Mouse (Mus musculus) neural tube, embryonic 13.5 days (tissue): ENCODE results near the gene Gm6871. TPM values are rescaled to one million over a fixed set of nuclear protein-coding genes. Genes with fewer than 3 reads are reported as not detected.
A peak's percentile ranks its signal among the peaks of the same experiment; 100 is the strongest.
"Not testable (repeated sequence)": the region's sequence is repeated elsewhere in the genome, so short reads cannot be mapped to it uniquely, and the experiment has no call there.

Experiments
- ATAC-seq: fragments of 200-750 bp; cut with Nextera tagmentation; 2 replicates; pipeline ENCODE4 v1.8.0; 2017; ENCODE audit warnings: low read depth, mild to moderate bottlenecking, moderate TSS enrichment, moderate library complexity
- H3K27ac ChIP-seq: fragments of 300-500 bp; sonication (generic); replicated peaks from 2 replicates; pipeline ENCODE4 v1.5.1; 2015; ENCODE audit warnings: moderate library complexity, mild to moderate bottlenecking, inconsistent platforms
- H3K27me3 ChIP-seq: fragments of 300-500 bp; sonication (generic); 2 replicates; pipeline ENCODE4 v1.6.1; 2015; ENCODE audit warnings: mild to moderate bottlenecking, inconsistent platforms
- H3K36me3 ChIP-seq: fragments of 300-500 bp; sonication (generic); 2 replicates; pipeline ENCODE4 v1.6.1; 2015; ENCODE audit warnings: mild to moderate bottlenecking, inconsistent platforms
- H3K4me1 ChIP-seq: fragments of 300-500 bp; sonication (generic); replicated peaks from 2 replicates; pipeline ENCODE4 v1.6.1; 2015; ENCODE audit warnings: inconsistent platforms
- H3K4me2 ChIP-seq: fragments of 300-500 bp; sonication (generic); 2 replicates; pipeline ENCODE4 v1.6.1; 2015; ENCODE audit warnings: inconsistent platforms, mild to moderate bottlenecking, moderate library complexity
- H3K4me3 ChIP-seq: fragments of 300-500 bp; sonication (generic); 2 replicates; pipeline ENCODE4 v1.5.1; 2015; ENCODE audit warnings: mild to moderate bottlenecking, inconsistent platforms
- H3K9ac ChIP-seq: fragments of 300-500 bp; sonication (generic); 2 replicates; pipeline ENCODE4 v1.6.1; 2015; ENCODE audit warnings: moderate library complexity, mild to moderate bottlenecking, inconsistent platforms
- H3K9me3 ChIP-seq: fragments of 300-500 bp; sonication (generic); 2 replicates; pipeline ENCODE4 v1.6.1; 2016; ENCODE audit warnings: inconsistent platforms
- WGBS: fragments of 180-500 bp; shearing (Covaris S2); methylation state at CpG from one replicate; pipeline ENCODE4 v1.1.7; 2015; 5-methylcytosine and 5-hydroxymethylcytosine counted together
- polyA plus RNA-seq: library from polyadenylated mRNA; unstranded; fragments of >200 nt; fragmentation: Nextera tagmentation; extraction: Ambion mirVana; gene quantifications from 2 replicates; pipeline ENCODE4 v1.2.1, GENCODE M21; 2015

Gm6871 gene
- polyA plus RNA-seq: not detected in 2 replicates

DNA sequence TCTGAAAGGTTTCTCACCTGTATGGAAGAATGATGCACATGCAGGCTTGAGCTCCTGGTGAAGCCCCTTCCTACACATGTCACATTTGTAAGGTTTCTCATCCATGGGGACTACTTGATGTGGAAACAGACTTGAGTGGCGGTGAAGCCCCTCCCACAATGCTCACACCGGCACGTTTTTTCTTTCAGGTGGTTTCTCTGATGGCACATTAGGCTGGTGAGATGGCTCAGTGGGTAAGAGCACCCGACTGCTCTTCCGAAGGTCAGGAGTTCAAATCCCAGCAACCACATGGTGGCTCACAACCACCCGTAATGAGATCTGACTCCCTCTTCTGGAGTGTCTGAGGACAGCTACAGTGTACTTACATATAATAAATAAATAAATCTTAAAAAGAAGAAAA lies at the start of gene Gm6871:
Gm6871 (minus strand) TSS at position 101 of the 400 bp plus-strand sequence.
- not testable (repeated sequence) for H3K4me1 ChIP-seq, ATAC-seq, H3K4me3 ChIP-seq, H3K27ac ChIP-seq, H3K4me2 ChIP-seq, H3K9ac ChIP-seq, H3K36me3 ChIP-seq, H3K27me3 ChIP-seq
- peaks cover 20% of the 10 kb centered on the region; the same call in 1 of the 2 replicates for H3K9me3 ChIP-seq
- 90% methylated on average over 6 of the region's 6 CpGs for WGBS

DNA sequence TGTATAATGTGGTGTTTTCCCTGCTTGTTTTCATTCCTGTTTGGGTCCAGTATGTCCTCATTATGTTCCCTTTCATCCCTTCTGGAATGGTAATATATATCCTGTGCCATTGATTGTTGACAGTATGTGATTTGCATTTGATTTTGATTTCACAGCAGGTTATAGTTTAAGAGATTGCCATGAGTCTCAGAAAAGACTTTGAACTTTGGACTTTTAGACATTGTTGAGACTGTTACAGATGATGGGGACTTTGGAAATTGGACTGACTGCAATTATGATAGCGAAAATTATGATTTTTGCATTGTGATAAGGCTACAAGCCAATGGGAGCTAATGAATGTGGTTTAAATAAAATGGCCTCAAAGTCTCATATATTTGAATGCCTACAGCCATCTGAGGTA lies 42.8 kb upstream of the Gm6871 start:
- peaks cover 54% of the 10 kb centered on the region for H3K36me3 ChIP-seq
- not testable (repeated sequence) for H3K4me3 ChIP-seq, H3K27me3 ChIP-seq, ATAC-seq, H3K4me1 ChIP-seq, H3K9me3 ChIP-seq, H3K9ac ChIP-seq, H3K27ac ChIP-seq, H3K4me2 ChIP-seq
- 98% methylated on average over 1 of the region's 1 CpGs for WGBS

DNA sequence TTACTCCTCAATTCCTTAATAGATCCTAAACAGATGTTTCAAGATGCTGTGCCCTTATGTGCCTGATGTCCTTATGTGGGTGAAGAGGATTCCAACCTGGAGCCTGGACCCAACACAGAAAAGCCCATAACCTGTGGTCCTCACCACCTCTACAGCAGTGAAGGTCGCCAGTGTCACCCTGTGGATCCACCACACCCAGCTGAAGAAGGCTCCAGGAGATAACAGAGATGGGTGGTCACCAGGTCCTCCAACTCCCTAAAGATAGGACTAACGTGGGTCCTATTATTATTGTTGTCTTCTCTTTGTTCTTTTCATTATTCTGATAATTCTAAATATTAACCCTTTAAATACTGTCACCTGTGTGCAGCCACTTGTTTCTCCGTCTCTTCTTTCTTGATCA lies 38.2 kb upstream of the Gm6871 start:
- no peaks in the 10 kb centered on the region for H3K27me3 ChIP-seq
- H3K9me3 ChIP-seq: no peaks in the 10 kb centered on the region
- H3K36me3 ChIP-seq: peaks cover 49% of the 10 kb centered on the region
- H3K4me3 ChIP-seq: no peak overlapping the region
- H3K27ac ChIP-seq: no peak overlapping the region
- WGBS: 87% methylated on average over 3 of the region's 3 CpGs
- no peak overlapping the region for H3K9ac ChIP-seq
- H3K4me2 ChIP-seq: no peak overlapping the region
- no peaks in the 10 kb centered on the region for H3K4me1 ChIP-seq
- ATAC-seq: no peak

DNA sequence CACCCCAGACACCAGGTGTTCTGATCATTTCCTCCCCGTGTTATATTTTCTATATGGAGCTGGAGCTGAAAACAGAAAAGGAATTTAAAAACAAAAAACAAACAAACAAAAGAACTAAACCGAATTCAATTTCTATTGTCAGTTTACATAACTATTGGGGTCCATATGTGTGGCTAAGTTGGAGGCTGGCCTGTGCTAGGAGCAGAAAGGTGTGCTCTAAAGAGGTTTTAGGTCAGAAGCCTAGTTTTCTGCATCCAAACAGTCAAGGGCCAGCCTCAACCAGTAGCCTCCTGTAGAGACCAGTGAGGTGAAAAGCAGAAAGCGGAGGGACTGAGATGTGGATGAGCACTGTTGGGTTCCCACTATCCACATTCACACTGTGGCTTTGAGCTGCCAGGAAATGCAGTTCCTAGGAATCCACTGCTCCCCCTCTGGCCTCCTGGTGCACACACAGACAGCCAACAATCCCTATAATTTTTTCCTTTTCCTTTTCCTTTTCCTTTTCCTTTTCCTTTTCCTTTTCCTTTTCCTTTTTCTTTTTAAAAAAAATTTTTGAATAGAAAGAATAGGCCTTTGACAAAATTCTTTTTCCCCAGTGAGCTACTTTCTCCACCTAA lies 26.6 kb upstream of the Gm6871 start:
- H3K4me1 ChIP-seq: peaks cover 26% of the 10 kb centered on the region
- H3K36me3 ChIP-seq: peaks cover 8% of the 10 kb centered on the region
- H3K27me3 ChIP-seq: no peaks in the 10 kb centered on the region
- ATAC-seq: no peak
- H3K4me3 ChIP-seq: peak overlapping the region; percentile 65
- WGBS: 20% methylated on average over 3 of the region's 3 CpGs
- H3K9me3 ChIP-seq: no peaks in the 10 kb centered on the region
- H3K4me2 ChIP-seq: peak overlapping the region; percentile 79
- H3K27ac ChIP-seq: no peak overlapping the region
- H3K9ac ChIP-seq: peak overlapping the region; percentile 78

DNA sequence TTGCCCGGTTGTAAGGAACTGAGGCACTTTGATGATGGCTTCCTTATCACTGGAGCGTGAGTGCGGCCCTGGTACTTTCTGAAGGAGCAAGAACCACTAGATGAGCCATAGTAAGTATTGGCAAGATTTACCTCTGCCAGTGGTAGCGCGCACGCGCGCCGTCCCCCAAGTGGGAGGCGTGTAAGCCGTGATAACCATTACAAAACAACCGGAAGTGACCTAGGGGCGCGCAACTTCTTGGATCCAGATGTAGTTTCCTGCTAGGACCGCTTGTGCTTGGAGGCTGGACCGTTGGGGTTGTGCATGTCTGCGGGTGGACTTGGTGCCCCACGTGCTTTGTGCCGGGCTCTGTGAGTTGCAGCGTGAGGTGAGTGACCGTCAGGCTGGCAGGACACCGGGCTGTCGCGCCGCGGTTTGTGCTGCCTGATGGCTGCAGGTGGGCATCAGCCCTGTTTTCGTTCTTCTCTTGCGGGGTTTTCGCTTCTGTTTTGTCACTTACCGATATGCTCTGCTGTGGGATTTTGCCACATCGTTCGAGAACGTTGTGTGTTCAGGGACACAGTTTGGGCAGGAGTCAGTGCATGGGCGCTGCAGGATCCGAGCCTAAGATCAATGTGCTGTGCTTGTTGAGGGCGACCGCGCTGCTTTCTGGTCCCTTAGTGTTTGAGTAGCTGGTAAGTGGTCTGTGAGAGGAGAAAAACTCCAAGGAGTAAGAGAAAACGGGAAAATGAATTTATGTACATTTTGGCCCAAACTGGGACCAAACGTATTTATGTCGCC lies 25.8 kb upstream of the Gm6871 start, which contains the start of gene 2610021A01Rik:
2610021A01Rik (plus strand) TSS at position 197 of the 780 bp plus-strand sequence.
- peak within 1 kb of the TSS; percentile 65 for H3K4me3 ChIP-seq
- peak within 1 kb of the TSS; percentile 78 for H3K9ac ChIP-seq
- no peaks in the 10 kb centered on the region for H3K27me3 ChIP-seq
- H3K27ac ChIP-seq: peak within 1 kb of the TSS; percentile 61
- peaks cover 26% of the 10 kb centered on the region for H3K4me1 ChIP-seq
- H3K9me3 ChIP-seq: no peaks in the 10 kb centered on the region
- peak; percentile 98 for ATAC-seq
- peak within 1 kb of the TSS; percentile 79 for H3K4me2 ChIP-seq
- no peaks in the 10 kb centered on the region; the same call in 1 of the 2 replicates for H3K36me3 ChIP-seq
- WGBS: under 1% methylated on average over 41 of the region's 41 CpGs

DNA sequence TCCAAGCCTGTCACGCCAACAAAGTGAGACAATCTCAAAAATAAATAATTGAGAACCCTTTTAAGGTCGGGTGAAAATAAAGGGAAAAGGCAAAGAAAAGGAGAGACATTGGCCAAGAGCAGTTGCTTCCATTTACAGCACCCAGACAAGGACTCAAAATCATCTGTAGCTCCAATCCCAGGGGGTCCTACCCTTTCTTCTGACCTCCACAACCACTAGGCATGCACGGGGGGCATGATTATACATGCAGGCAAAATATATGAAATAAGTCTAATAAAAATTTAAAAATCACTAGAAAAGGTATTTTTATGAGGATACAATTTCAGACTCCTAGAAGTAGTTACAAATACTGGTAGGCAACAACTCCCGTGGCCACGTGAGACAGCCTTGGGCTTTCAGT lies 25.2 kb upstream of the Gm6871 start:
- peak overlapping the region; percentile 64 for H3K9ac ChIP-seq
- H3K9me3 ChIP-seq: no peaks in the 10 kb centered on the region
- WGBS: 45% methylated on average over 5 of the region's 5 CpGs
- H3K36me3 ChIP-seq: no peaks in the 10 kb centered on the region; the same call in 1 of the 2 replicates
- no peaks in the 10 kb centered on the region for H3K27me3 ChIP-seq
- no peak overlapping the region for H3K27ac ChIP-seq
- peaks cover 26% of the 10 kb centered on the region for H3K4me1 ChIP-seq
- ATAC-seq: peak; percentile 69
- peak overlapping the region; percentile 79 for H3K4me2 ChIP-seq
- H3K4me3 ChIP-seq: peak overlapping the region; percentile 65

DNA sequence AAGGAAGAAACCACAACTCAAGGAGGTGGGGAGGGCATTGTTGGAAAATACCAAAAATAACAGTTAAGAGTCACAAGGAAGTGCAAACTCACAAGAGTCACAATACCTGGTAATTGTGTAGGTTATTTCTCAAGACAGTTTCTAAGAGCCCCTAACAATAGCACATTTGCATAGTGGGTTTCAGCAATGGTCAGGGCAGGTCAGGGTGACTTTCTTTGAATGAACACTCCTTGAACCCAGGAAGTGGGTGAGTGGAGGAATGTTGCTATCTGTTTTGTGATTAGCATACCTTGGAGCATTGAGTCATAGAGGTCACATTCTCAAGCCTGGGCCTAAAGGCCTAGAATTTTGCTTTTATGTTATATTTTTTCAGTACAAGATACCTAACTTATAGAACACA lies 14.4 kb upstream of the Gm6871 start:
- H3K9me3 ChIP-seq, H3K27me3 ChIP-seq, H3K4me3 ChIP-seq, H3K4me2 ChIP-seq, H3K4me1 ChIP-seq, H3K36me3 ChIP-seq, H3K9ac ChIP-seq, ATAC-seq, H3K27ac ChIP-seq: not testable (repeated sequence)

DNA sequence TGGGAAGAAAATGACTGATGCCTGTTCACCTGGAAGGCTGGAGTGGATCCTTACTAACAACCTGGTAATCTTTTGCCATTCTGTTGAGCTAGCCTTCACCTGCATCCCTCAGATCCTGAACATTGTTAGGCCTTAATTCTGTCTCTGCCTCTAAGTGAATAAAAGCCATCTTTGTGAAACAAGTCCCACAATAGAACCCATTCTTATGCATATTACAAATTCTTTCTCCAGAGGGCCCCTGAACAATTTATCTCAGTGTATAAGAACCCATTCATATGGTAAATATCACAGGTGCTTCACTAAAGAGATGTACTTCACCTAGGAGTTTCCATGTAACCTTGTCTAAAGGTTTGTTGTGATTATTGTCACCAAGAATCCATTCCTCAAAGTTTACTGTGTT lies 8.6 kb upstream of the Gm6871 start:
- no peak overlapping the region for H3K27ac ChIP-seq
- no peak overlapping the region for H3K4me3 ChIP-seq
- no peak overlapping the region for H3K9ac ChIP-seq
- no peaks in the 10 kb centered on the region for H3K36me3 ChIP-seq
- no peaks in the 10 kb centered on the region; the same call in 1 of the 2 replicates for H3K9me3 ChIP-seq
- no peaks in the 10 kb centered on the region for H3K4me1 ChIP-seq
- no peak for ATAC-seq
- H3K27me3 ChIP-seq: no peaks in the 10 kb centered on the region
- no peak overlapping the region for H3K4me2 ChIP-seq

DNA sequence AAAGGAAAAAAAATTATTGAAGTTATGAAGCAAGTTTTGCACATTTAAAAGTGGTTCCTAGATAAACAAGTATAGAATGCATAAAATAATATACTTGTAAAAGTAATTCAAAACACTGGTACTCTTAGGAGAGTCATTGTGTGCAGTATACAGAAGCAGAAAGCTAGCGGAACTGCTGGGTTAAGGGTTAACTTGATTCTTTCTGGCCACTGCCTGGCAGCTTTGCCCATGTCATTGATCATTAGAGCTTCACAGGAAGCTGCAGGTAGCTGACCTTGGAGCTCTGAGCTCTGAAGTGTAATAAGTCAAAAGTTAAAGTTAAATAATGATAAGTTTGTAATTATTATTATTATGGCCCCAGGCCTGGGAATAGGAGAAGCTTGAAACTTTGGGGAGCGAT lies 4.5 kb upstream of the Gm6871 start:
- H3K9me3 ChIP-seq: peaks cover 6% of the 10 kb centered on the region; the same call in 1 of the 2 replicates
- no peak for ATAC-seq
- no peak overlapping the region for H3K9ac ChIP-seq
- H3K4me1 ChIP-seq: no peaks in the 10 kb centered on the region
- H3K36me3 ChIP-seq: no peaks in the 10 kb centered on the region
- no peak overlapping the region for H3K27ac ChIP-seq
- no peaks in the 10 kb centered on the region for H3K27me3 ChIP-seq
- 96% methylated on average over 2 of the region's 2 CpGs for WGBS
- no peak overlapping the region for H3K4me3 ChIP-seq
- H3K4me2 ChIP-seq: no peak overlapping the region

DNA sequence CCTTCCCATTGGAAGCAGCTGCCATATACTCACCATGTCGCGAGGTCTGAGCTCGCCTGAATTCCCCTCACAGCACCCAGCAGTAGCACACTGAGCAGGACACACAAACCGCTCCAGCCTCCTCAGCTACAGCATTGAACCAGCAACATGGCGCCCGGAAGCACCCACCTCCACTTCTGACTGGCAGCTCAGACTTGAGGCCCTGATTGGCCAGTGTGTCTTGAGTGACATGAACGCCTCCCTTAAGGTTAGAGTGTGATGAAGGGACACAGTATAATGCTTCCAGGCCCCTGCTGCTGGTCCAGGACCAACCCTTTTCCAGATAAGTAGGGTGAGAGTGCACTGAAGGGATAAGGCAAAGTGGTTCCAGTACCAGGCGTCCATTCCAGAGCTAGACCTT lies 12.8 kb downstream of the Gm6871 start:
- Histone ChIP-seq H3K27ac (no peak overlapping the region), H3K27me3 (no peaks in the 10 kb centered on the region), H3K36me3 (no peaks in the 10 kb centered on the region), H3K4me3 (no peak overlapping the region), H3K9me3 (peaks cover 22% of the 10 kb centered on the region), H3K4me2 (no peak overlapping the region), H3K9ac (no peak overlapping the region), H3K4me1 (no peaks in the 10 kb centered on the region)
- no peak for ATAC-seq
- WGBS: 73% methylated on average over 8 of the region's 8 CpGs

DNA sequence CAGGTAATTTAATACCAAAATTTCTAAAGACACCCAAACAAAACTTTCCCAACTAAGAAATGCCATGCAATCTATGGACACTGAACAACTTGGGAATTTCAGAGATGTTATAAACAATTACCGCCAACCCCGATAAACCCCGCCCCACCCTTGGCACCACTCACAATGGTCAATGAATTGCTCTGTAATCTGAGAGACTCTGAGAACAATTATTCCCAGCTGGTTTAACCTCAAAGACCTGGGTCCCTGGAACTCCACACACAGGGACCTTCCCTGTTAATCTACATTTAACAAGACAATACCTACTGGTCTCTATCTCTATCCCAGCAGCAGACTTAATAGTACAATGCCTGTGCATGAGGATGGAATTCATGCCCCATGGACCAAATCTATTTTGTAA lies 60.8 kb downstream of the Gm6871 start:
- H3K36me3 ChIP-seq: no peaks in the 10 kb centered on the region
- WGBS: 84% methylated on average over 3 of the region's 3 CpGs
- peaks cover 8% of the 10 kb centered on the region; the same call in 1 of the 2 replicates for H3K9me3 ChIP-seq

DNA sequence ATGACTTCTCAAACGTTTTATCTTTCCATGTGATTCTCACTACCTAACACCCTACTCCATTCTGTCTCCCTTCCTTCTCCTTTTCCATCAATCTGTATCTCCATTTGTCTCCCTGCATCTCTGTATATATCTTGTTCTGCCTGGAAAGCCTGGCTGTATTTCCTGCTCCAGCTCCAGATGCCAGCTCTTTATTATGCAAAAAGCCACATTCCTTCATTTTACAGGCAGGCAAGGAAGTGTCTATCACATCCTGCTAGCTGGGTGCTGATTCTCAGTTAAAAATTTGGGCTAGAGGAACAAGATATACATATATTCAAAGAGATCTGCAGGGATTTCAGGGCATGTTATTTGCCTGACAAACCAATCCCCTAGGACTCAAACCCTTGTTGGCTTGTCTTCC lies 61.3 kb downstream of the Gm6871 start:
- Histone ChIP-seq H3K4me3 (no peak overlapping the region), H3K27me3 (no peaks in the 10 kb centered on the region), H3K9me3 (peaks cover 8% of the 10 kb centered on the region; the same call in 1 of the 2 replicates), H3K27ac (no peak overlapping the region), H3K4me2 (no peak overlapping the region), H3K9ac (no peak overlapping the region), H3K36me3 (no peaks in the 10 kb centered on the region), H3K4me1 (no peaks in the 10 kb centered on the region)
- WGBS: 18% methylated on average over 1 of the region's 1 CpGs
- no peak for ATAC-seq

More for the DNA sequence above, 60.8 kb downstream of the Gm6871 start:
- ATAC-seq: no peak
- no peak overlapping the region for H3K4me2 ChIP-seq
- H3K27me3 ChIP-seq: no peaks in the 10 kb centered on the region
- no peaks in the 10 kb centered on the region for H3K4me1 ChIP-seq
- no peak overlapping the region for H3K4me3 ChIP-seq
- H3K9ac ChIP-seq: no peak overlapping the region
- no peak overlapping the region for H3K27ac ChIP-seq
